Mouse (Mus musculus): ENCODE results near the gene Efhd1. TPM values are rescaled to one million over a fixed set of nuclear protein-coding genes. Genes with fewer than 3 reads are reported as not detected.

Efhd1 gene
- polyA plus RNA-seq, 1 experiment, result 29.0 TPM

- DNase-seq (ENCODE audit: extremely low spot score in 1 of 2, low spot score in 1 of 2), result no peak
Measured at GRCm38 (mm10) chr1:87300360-87301286, 36.5 kb downstream of the Efhd1 start.

GRCm38 (mm10) chr1:87301971-87302370 is 37.8 kb downstream of the Efhd1 start:
- DNase-seq (ENCODE audit: extremely low spot score in 1 of 2, low spot score in 1 of 2), result no peak

- DNase-seq (ENCODE audit: extremely low spot score in 1 of 2, low spot score in 1 of 2), result no peak
Measured at GRCm38 (mm10) chr1:87308952-87309351, 44.8 kb downstream of the Efhd1 start.

GRCm38 (mm10) chr1:87309621-87310020 is 45.5 kb downstream of the Efhd1 start:
- DNase-seq (ENCODE audit: extremely low spot score in 1 of 2, low spot score in 1 of 2), result no peak

DNA sequence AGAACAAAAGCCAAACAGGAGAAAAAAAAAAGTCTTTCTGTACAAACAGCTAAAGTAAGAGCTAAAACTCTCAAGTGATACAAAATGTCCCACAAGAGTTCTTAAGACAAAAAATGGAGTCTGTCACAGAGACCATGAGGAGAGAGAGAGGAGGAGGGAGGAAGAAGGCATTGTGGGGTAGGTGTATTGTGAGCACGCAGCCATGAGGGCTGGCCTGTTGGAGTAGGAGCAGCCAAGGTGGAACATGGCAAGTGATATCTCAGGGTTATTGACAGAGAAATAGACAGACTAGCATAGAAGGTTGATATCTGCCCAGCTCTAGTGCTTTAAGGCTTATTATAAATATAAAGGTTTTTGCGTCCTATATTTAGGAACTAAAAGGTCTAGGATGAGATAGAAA is 48.5 kb downstream of the Efhd1 start:
- no peak for DNase-seq (ENCODE audit: extremely low spot score in 1 of 2, low spot score in 1 of 2)

DNA sequence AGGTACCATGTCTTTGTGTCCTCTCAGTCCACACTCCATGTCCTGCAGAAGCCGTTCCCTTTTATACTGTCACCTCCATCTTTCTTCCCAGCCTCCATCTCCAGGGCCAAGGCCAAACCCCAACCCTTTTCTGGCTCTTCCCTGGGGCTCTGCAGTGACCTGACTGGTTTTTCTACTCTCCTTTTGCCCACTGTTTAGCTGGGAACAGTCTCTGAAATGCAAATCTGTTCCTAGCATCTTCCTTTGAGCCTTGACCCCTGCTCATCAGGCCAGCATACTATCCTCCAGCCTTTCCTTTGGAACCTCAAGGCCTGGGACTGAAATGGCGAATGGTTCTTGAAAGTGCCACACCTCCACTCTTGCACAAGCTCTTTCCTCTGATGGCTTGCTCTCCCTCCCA is 49.0 kb downstream of the Efhd1 start:
- no peak for DNase-seq (ENCODE audit: extremely low spot score in 1 of 2, low spot score in 1 of 2)

DNA sequence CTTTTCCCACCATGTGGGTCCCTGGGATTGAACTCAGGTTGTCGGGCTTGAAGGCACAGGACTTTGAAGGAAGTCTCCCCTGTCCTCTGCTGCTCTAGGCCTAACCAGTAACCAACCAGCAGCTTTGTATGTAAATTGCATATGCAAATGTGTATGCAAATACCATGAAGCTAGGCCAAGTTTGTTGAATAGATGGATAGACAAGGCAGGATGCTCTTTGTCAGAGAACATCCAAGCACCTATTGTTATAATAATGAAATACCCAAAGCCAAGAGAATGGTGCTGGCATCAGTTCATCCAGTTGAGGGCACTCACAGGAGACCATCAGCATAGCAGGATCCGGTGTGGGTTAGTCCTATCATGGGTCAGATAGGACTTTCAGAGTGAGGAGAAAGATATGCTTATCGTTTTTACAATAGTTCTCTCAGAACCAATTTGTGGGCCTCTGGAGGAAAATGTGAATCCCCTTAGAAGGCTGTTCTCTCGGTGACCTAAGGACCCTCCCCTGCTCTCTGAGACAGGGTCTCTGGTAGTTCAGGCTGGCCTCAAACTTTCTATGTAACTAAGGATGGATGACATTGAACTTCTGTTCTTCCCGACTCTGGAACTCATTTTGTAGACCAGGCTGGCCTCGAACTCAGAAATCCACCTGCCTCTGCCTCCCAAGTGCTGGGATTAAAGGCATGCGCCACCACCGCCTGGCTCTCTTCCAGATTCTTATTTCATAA is 49.8 kb downstream of the Efhd1 start:
- no peak for DNase-seq (ENCODE audit: extremely low spot score in 1 of 2, low spot score in 1 of 2)

- DNase-seq (ENCODE audit: extremely low spot score in 1 of 2, low spot score in 1 of 2), result no peak
Measured at GRCm38 (mm10) chr1:87315431-87315830, 51.3 kb downstream of the Efhd1 start.

- DNase-seq (ENCODE audit: extremely low spot score in 1 of 2, low spot score in 1 of 2), result no peak
Measured at GRCm38 (mm10) chr1:87315894-87316293, 51.7 kb downstream of the Efhd1 start.

DNA sequence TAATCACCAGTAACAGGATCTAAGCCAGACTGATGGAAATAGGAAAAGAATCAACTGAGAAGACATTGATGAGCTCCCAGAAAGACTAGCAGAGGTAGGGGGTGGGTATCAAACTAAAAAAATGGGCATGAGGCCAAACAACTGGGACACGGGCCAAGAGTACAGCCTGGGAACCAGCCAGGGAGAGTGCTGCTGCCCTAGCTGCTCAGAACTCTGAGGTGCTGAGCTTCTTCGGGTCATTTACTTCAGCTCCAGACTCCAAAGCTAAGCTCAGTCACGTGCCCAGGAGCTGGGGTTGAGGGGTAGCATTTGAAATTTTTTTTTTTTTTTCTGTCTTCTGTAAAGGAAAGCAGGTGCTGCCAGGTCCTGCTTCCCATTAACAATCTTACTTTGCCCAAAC is 52.5 kb downstream of the Efhd1 start:
- DNase-seq (ENCODE audit: extremely low spot score in 1 of 2, low spot score in 1 of 2), result peak in 1 of 2 experiments; percentile 48

GRCm38 (mm10) chr1:87321071-87321470 is 56.9 kb downstream of the Efhd1 start:
- DNase-seq (ENCODE audit: extremely low spot score in 1 of 2, low spot score in 1 of 2), result no peak

DNA sequence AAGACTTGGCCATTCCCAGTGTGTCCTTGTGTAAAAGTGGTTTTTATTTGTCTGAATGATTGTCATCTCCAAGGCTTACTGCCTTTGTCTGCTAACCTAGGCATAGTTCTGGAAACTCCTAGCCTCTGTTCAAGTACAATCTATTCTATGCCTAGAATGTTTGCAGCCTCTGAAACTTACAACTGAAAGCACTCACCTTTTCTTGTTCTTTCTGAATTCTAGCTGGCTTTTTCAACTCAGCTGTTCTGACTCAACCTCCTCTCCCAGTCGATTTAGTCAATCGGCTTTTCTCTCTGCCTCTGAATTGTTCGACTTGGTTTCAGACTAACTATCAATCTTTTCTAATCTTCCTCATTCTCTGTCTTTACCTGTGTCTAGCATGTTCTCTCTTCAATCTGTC is 58.6 kb downstream of the Efhd1 start:
- no peak for DNase-seq (ENCODE audit: extremely low spot score in 1 of 2, low spot score in 1 of 2)

DNA sequence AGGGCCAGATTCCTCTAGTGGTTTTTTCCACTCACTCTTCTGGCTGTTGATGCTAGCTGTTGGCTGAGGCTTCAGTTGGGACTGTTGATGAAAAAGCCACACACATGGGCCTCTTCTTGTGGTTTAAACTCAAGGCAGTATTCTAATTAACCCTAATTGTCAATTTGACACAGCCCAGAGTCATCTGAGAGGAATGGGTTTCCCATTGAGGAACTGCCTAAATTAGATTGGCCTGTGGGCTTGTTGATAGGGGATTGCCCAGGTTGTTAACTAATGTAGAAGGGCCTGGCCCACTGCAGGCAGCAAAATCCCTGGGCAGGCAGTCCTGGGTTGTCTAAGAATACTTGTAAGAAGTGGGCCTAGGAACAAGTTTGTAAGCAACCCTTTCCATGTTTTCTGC is 60.5 kb downstream of the Efhd1 start:
- no peak for DNase-seq (ENCODE audit: extremely low spot score in 1 of 2, low spot score in 1 of 2)

DNA sequence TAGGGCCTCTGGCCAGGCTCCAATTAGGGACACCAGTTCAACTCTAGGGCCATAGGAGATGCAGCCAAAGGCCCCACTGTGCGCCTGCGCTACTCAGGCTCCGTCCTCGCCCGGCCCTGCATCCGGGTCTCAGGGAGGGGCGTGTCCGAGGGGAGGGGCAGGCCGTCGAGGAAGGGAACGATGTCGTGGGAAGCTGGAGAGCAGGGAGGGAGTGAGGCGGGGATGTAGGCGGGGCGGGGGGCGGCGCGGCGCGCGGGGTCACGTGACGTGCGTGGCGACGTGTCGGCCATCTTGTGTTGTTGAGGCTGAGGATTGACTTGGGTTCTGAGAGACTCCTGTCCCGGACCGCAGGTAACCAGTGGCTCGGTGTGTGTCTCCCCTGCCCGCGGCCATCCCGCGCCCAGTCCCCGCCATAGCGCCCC is 62.6 kb downstream of the Efhd1 start, which contains the start of gene Gigyf2:
TSS of gene Gigyf2 (plus strand) at position 257 of the 422 bp plus-strand sequence.
- peak; percentile 89 to 94 for DNase-seq (ENCODE audit: extremely low spot score in 1 of 2, low spot score in 1 of 2)

DNA sequence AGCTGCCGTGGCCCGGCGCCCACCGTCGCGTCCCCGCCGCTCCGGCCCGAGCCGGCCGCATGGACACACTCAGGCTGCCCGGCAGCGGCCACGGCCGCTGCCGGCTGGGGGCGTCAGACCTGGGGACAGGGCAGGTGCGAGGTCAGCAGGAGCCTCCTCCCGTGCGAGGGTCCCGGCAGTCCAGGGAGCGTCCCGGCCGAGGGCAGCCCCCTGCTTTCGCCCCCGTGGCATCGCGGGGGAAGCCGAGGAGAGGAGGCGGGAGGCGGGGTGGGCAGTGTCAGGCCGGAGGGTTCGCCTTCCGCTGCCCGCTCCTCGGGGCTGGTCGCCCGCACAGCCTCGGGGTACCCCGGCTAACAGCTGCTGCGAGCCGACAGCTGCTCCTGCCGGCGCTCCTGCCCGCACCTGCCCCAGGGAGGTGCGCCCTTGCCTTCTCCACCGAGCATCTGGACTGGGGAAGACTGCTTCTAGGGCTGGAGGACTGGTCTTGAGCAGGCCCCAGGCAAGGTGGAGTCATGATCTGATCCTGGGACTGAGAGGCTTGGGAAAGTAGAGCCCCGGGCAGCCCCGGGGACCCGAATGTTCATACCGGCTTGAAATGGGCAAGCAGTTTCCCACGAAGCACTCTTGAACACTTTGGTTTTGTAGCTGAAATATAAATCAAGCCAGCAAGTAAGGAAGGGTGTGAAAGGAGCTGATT is 63.1 kb downstream of the Efhd1 start:
- peak in 1 of 2 experiments; percentile 34 for DNase-seq (ENCODE audit: extremely low spot score in 1 of 2, low spot score in 1 of 2)

GRCm38 (mm10) chr1:87331774-87332173 is 67.6 kb downstream of the Efhd1 start:
- no peak for DNase-seq (ENCODE audit: extremely low spot score in 1 of 2, low spot score in 1 of 2)

DNA sequence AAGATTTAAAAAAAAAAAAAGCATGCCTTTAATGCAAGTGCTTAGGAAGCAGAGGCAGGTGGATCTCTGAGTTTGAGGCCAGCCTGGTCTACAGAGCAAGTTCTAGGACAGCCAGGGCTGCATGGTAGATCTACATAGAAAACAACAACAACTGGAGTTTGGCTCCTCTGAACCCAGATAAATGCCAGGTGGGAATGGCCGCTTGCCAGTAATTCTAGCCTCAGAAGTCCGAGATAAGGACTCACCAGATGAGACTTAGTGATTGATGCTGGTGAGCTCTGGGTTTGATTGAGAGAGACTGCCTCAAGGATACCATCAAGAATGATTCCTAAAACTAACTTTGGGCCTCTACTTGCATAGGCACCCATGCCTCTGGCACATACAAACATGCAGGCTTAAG is 86.4 kb downstream of the Efhd1 start:
- no peak for DNase-seq (ENCODE audit: extremely low spot score in 1 of 2, low spot score in 1 of 2)

DNA sequence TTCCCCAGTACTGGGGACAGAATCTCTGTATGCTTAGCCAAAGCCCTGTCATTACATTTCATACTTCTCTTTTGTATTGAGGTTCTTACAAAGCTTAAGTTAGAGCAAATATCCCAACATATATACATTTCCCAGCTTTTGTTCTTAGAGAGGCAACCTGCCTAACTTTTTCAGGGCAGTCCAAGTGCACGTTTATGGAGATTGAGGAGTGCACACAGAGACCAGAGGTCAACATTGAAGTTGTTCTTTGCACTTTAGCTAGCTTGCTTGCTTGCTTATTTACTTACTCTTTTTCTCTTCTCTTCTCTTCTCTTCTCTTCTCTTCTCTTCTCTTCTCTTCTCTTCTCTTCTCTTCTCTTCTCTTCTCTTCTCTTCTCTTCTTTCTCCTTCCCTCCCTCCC is 96.1 kb downstream of the Efhd1 start:
- DNase-seq (ENCODE audit: extremely low spot score in 1 of 2, low spot score in 1 of 2), result no peak
